Mouse (Mus musculus): ENCODE measurements around the gene Mrpl4.

DNA sequence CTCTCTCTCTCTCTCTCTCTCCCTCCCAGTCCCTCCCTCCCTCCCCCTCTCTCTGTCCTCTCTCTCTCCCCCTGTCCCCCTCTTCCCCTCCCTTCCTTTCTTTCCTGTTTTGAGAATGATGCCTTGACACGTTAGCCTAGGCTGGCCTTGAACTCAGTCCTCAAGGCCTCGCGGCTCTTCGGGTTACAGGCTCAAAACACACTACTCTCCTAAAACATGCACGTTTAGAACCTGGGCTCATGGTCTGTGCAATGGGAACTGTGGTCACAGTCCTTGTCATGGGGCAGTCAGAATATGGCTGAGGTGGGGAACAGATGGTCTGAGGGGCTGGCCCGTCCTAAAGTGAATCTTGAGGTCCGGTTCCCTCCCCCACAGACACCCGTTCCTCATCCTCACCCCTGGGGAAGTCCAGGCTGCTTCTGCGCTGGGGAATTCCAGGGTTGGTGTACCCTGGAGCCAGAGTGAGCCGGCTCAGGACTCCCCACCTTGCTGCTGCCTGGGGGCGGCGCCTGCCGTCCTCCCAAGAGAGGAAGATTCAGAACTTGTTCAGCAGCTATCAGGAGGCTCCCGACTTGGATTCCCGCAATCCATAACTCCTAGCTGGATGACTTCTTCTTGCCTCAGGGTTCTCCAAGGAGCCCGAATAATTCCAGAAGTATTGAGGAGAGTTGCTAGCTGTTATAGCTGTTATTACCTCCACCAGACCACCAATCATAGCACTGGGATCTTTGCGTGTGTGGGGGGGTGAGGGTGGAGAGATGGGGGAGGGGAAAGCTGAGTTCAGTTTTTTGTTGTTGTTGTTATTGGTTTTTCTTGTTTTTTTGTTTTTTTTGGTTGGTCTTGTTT lies 14.0 kb downstream of the Mrpl4 start:
- TF ChIP-seq CTCF (conservative IDR thresholded peaks at IDR 0.05 in 1 of 2, IDR thresholded peaks at IDR 0.05 in 1 of 2; ENCODE audit: low read depth in 2 of 2, low read length in 2 of 2) (no peak), NELFE (IDR thresholded peaks at IDR 0.05; ENCODE audit: low read depth, low read length) (no peak), POLR2A (IDR thresholded peaks at IDR 0.05; ENCODE audit: low read depth, low read length) (no peak), BHLHE40 (IDR thresholded peaks at IDR 0.05; ENCODE audit: low read depth, low read length) (peak; percentile 53), GABPA (IDR thresholded peaks at IDR 0.05; ENCODE audit: insufficient replicate concordance, low read depth, low read length) (no peak), ZC3H11A (IDR thresholded peaks at IDR 0.05; ENCODE audit: low read depth, low read length) (no peak), ETS1 (conservative IDR thresholded peaks at IDR 0.05; ENCODE audit: low read depth, low read length) (peak; percentile 76), E2F4 (IDR thresholded peaks at IDR 0.05; ENCODE audit: insufficient replicate concordance, low read depth, low read length) (no peak)
